Mouse (Mus musculus): ENCODE measurements at regions not wholly inside any gene's neighbourhood (a gene's known extent, or its start where the extent isn't known, plus 50 kb on each side); places are given as distances from the start of the nearest gene placed in this dataset.

GRCm38 (mm10) chr1:92769156-92769555, 62.3 kb upstream of the Gpc1 start:
- no peak for TF ChIP-seq CTCF (IDR thresholded peaks at IDR 0.05; ENCODE audit: low read depth)
- Histone ChIP-seq H3K27me3 (ENCODE audit: insufficient read depth, low read length) (no peaks in the 10 kb centered on the region), H3K9me3 (ENCODE audit: low read length) (no peaks in the 10 kb centered on the region), H3K27ac (ENCODE audit: low read depth, low read length) (no peak overlapping the region), H3K4me1 (ENCODE audit: insufficient read depth) (no peaks in the 10 kb centered on the region), H3K36me3 (ENCODE audit: insufficient read depth) (no peaks in the 10 kb centered on the region), H3K4me3 (ENCODE audit: low read depth, low read length) (no peak overlapping the region), H3K4me2 (ENCODE audit: low read depth) (no peak overlapping the region), H3K9ac (no peak overlapping the region)
- no peak for ATAC-seq
- DNase-seq = no peak
- 77% methylated on average over 4 of the region's 4 CpGs for WGBS

GRCm38 (mm10) chr1:92766496-92766895, 64.9 kb upstream of the Gpc1 start:
- Histone ChIP-seq H3K9me3 (ENCODE audit: low read length) (no peaks in the 10 kb centered on the region), H3K4me1 (ENCODE audit: insufficient read depth) (no peaks in the 10 kb centered on the region), H3K36me3 (ENCODE audit: insufficient read depth) (no peaks in the 10 kb centered on the region), H3K9ac (no peak overlapping the region), H3K27ac (ENCODE audit: low read depth, low read length) (no peak overlapping the region), H3K4me2 (ENCODE audit: low read depth) (no peak overlapping the region), H3K4me3 (ENCODE audit: low read depth, low read length) (no peak overlapping the region), H3K27me3 (ENCODE audit: insufficient read depth, low read length) (no peaks in the 10 kb centered on the region)
- TF ChIP-seq CTCF (IDR thresholded peaks at IDR 0.05; ENCODE audit: low read depth) = no peak
- DNase-seq (no peak), ATAC-seq (no peak)
- 91% methylated on average over 7 of the region's 7 CpGs for WGBS

DNA sequence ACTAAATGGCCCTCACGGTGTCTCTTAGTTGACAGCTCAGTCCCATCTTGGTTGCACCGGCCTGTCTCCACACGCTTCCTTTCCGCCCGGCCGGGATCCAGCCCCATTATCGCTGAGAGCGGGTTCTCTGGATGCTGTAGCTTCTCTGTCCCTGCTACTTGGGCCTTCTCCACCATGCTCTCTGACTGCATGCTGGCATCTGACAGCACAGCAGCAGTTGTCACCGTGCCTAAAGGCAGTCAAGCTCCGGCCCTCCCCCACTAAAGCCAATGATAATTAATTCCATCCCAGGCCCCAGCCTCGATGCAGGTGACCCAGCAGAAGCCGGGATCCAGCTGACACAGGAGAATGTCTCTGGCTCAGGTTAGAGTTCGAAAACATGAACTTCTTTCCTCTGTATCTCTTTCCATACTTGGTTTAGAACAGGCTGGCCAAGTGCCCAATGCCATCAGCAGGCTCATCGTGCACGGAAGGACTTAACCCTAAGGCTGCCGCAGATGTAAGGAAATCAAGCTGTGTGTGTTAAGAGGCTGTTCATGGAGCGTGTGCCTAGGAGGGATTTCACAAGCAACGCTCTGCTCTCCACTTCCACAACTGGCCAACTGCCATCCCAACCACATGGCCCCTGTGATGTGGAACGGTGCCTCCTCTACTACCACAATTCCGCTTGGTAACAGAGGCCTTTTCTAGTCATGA, 76.5 kb upstream of the Gpc1 start:
- Histone ChIP-seq H3K4me2 (ENCODE audit: low read depth) (no peak overlapping the region), H3K27me3 (ENCODE audit: insufficient read depth, low read length) (no peaks in the 10 kb centered on the region), H3K4me3 (ENCODE audit: low read depth, low read length) (no peak overlapping the region), H3K4me1 (ENCODE audit: insufficient read depth) (0 out of 2 replicates have a peak, but pooled peaks cover 7% of the 10 kb centered on the region), H3K9ac (no peak overlapping the region), H3K27ac (ENCODE audit: low read depth, low read length) (no peak overlapping the region), H3K9me3 (ENCODE audit: low read length) (no peaks in the 10 kb centered on the region), H3K36me3 (ENCODE audit: insufficient read depth) (no peaks in the 10 kb centered on the region)
- WGBS = 46% methylated on average over 20 of the region's 20 CpGs
- TF ChIP-seq CTCF (IDR thresholded peaks at IDR 0.05; ENCODE audit: low read depth) = no peak
- peak; percentile 55 for DNase-seq
- ATAC-seq = peak; percentile 54

GRCm38 (mm10) chr1:92751700-92752136, 79.7 kb upstream of the Gpc1 start:
- no peak overlapping the region for H3K9ac ChIP-seq
- H3K9me3 ChIP-seq (ENCODE audit: low read length) = no peaks in the 10 kb centered on the region
- TF ChIP-seq CTCF (IDR thresholded peaks at IDR 0.05; ENCODE audit: low read depth) = no peak
- H3K27me3 ChIP-seq (ENCODE audit: insufficient read depth, low read length) = no peaks in the 10 kb centered on the region
- H3K4me1 ChIP-seq (ENCODE audit: insufficient read depth) = 0 out of 2 replicates have a peak, but pooled peaks cover 7% of the 10 kb centered on the region
- WGBS = 67% methylated on average over 4 of the region's 4 CpGs
- H3K27ac ChIP-seq (ENCODE audit: low read depth, low read length) = no peak overlapping the region
- H3K4me2 ChIP-seq (ENCODE audit: low read depth) = no peak overlapping the region
- H3K36me3 ChIP-seq (ENCODE audit: insufficient read depth) = no peaks in the 10 kb centered on the region
- ATAC-seq (no peak), DNase-seq (no peak)
- H3K4me3 ChIP-seq (ENCODE audit: low read depth, low read length) = no peak overlapping the region

- H3K36me3 ChIP-seq (ENCODE audit: insufficient read depth) = no peaks in the 10 kb centered on the region
- no peaks in the 10 kb centered on the region for H3K9me3 ChIP-seq (ENCODE audit: low read length)
- WGBS = 71% methylated on average over 7 of the region's 7 CpGs
- H3K27me3 ChIP-seq (ENCODE audit: insufficient read depth, low read length) = no peaks in the 10 kb centered on the region
- ATAC-seq = peak; percentile 12; the same call in 1 of the 2 replicates
- DNase-seq = no peak
- 0 out of 2 replicates have a peak, but pooled peaks cover 10% of the 10 kb centered on the region for H3K4me1 ChIP-seq (ENCODE audit: insufficient read depth)
- H3K9ac ChIP-seq = no peak overlapping the region
- no peak overlapping the region for H3K27ac ChIP-seq (ENCODE audit: low read depth, low read length)
- H3K4me2 ChIP-seq (ENCODE audit: low read depth) = no peak overlapping the region
- TF ChIP-seq CTCF (IDR thresholded peaks at IDR 0.05; ENCODE audit: low read depth) = no peak
- no peak overlapping the region for H3K4me3 ChIP-seq (ENCODE audit: low read depth, low read length)
These were observed 82.0 kb upstream of the Gpc1 start for GRCm38 (mm10) chr1:92749475-92749874.

DNA sequence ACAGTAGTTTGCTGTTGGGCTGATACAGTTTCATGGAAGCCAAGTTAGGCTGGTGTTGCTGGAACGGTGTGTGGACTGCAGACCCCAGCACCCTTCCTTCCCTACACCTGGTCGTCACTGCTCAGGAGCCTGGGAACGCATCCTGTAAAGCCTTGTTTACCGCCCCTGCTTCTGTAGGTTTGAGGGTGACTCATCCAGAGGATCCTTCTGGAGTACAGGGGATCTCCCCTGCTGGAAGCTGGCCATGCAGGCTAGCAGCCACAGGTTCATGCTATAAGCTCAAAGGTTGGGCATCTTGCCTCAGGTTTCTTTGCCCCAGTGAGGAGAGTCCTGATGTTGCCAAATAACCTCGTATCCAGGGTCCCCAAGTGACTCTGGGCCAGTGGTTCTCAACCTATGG, 86.2 kb upstream of the Gpc1 start:
- H3K9me3 ChIP-seq (ENCODE audit: low read length) = no peaks in the 10 kb centered on the region
- no peak overlapping the region for H3K4me2 ChIP-seq (ENCODE audit: low read depth)
- H3K4me1 ChIP-seq (ENCODE audit: insufficient read depth) = 0 out of 2 replicates have a peak, but pooled peaks cover 10% of the 10 kb centered on the region
- no peak overlapping the region for H3K4me3 ChIP-seq (ENCODE audit: low read depth, low read length)
- no peak overlapping the region for H3K9ac ChIP-seq
- H3K36me3 ChIP-seq (ENCODE audit: insufficient read depth) = no peaks in the 10 kb centered on the region
- H3K27me3 ChIP-seq (ENCODE audit: insufficient read depth, low read length) = no peaks in the 10 kb centered on the region
- 73% methylated on average over 5 of the region's 5 CpGs for WGBS
- no peak for DNase-seq
- ATAC-seq = no peak
- no peak for TF ChIP-seq CTCF (IDR thresholded peaks at IDR 0.05; ENCODE audit: low read depth)
- H3K27ac ChIP-seq (ENCODE audit: low read depth, low read length) = no peak overlapping the region

GRCm38 (mm10) chr1:92744528-92745241, 86.8 kb upstream of the Gpc1 start:
- H3K4me2 ChIP-seq (ENCODE audit: low read depth) = no peak overlapping the region
- DNase-seq (peak; percentile 61), ATAC-seq (peak; percentile 47)
- no peak for TF ChIP-seq CTCF (IDR thresholded peaks at IDR 0.05; ENCODE audit: low read depth)
- 0 out of 2 replicates have a peak overlapping the region, but pooled peaks have one; percentile 21 for H3K27ac ChIP-seq (ENCODE audit: low read depth, low read length)
- no peaks in the 10 kb centered on the region for H3K9me3 ChIP-seq (ENCODE audit: low read length)
- H3K27me3 ChIP-seq (ENCODE audit: insufficient read depth, low read length) = no peaks in the 10 kb centered on the region
- no peak overlapping the region for H3K9ac ChIP-seq
- 39% methylated on average over 9 of the region's 9 CpGs for WGBS
- 0 out of 2 replicates have a peak, but pooled peaks cover 10% of the 10 kb centered on the region for H3K4me1 ChIP-seq (ENCODE audit: insufficient read depth)
- H3K36me3 ChIP-seq (ENCODE audit: insufficient read depth) = no peaks in the 10 kb centered on the region
- no peak overlapping the region for H3K4me3 ChIP-seq (ENCODE audit: low read depth, low read length)

Data from forebrain, postnatal 0 days (tissue).